Mouse (Mus musculus) liver, adult 2 months (tissue): ENCODE data around the gene Fam107a. TPM values are rescaled to one million over a fixed set of nuclear protein-coding genes. Genes with fewer than 3 reads are reported as not detected.
A peak's percentile ranks its signal among the peaks of the same experiment; 100 is the strongest.
"Not testable (repeated sequence)": the region's sequence is repeated elsewhere in the genome, so short reads cannot be mapped to it uniquely, and the experiment has no call there.

ENCODE experiments used
- DNase-seq: peaks from one replicate; pipeline ENCODE4 v3.0.0-alpha.2; 2011; ENCODE audit warnings: low read depth, low spot score; ENCODE audit errors: extremely low read depth
- H3K27ac ChIP-seq: fragments of 200-500 bp; replicated peaks from 2 replicates; pipeline ENCODE4 v1.5.1; 2012; ENCODE audit warnings: low read depth, mild to moderate bottlenecking, control low read depth, inconsistent platforms, low read length; ENCODE audit not compliant: insufficient read depth
- H3K27me3 ChIP-seq: fragments of 200-500 bp; 2 replicates; pipeline ENCODE4 v1.6.1; 2012; ENCODE audit warnings: mild to moderate bottlenecking, moderate library complexity, low read length, inconsistent platforms; ENCODE audit not compliant: control insufficient read depth, insufficient read depth
- H3K36me3 ChIP-seq: fragments of 200-500 bp; 2 replicates; pipeline ENCODE4 v1.6.1; 2012; ENCODE audit warnings: low read length, inconsistent platforms; ENCODE audit not compliant: control insufficient read depth, insufficient read depth
- H3K4me1 ChIP-seq: fragments of 200-500 bp; 2 replicates; pipeline ENCODE4 v1.6.1; 2011; ENCODE audit warnings: low read length; ENCODE audit not compliant: control insufficient read depth, insufficient read depth
- H3K4me3 ChIP-seq: fragments of 200-500 bp; 2 replicates; pipeline ENCODE4 v1.5.1; 2011; ENCODE audit warnings: low read depth, mild to moderate bottlenecking, control low read depth, low read length, moderate library complexity; ENCODE audit not compliant: insufficient read depth
- H3K79me2 ChIP-seq: fragments of 200-500 bp; 2 replicates; pipeline ENCODE4 v1.6.1; 2012; ENCODE audit warnings: inconsistent platforms, mild to moderate bottlenecking, low read length, moderate library complexity; ENCODE audit not compliant: control insufficient read depth, insufficient read depth
- H3K9ac ChIP-seq: fragments of 200-500 bp; 2 replicates; pipeline ENCODE4 v1.6.1; 2012; ENCODE audit warnings: low read depth, mild to moderate bottlenecking, control low read depth, inconsistent platforms, low read length
- CTCF ChIP-seq: fragments of 200-500 bp; IDR thresholded peaks from 2 replicates; pipeline ENCODE4 v1.5.1; 2011; ENCODE audit warnings: low read depth, low read length, control low read depth
- POLR2A ChIP-seq: fragments of 200-500 bp; IDR thresholded peaks from 2 replicates; pipeline ENCODE4 v1.6.1; 2011; ENCODE audit warnings: low read length, control low read depth; ENCODE audit not compliant: insufficient read depth; ENCODE audit errors: extremely low read depth
- WGBS: fragments of 180-500 bp; shearing (Covaris S2); methylation state at CpG from one replicate; pipeline ENCODE4 v1.1.7; 2018; 5-methylcytosine and 5-hydroxymethylcytosine counted together
- polyA plus RNA-seq: library from polyadenylated mRNA; depleted of rRNA; stranded (reverse); fragments of >200 nt; gene quantifications from 2 replicates; pipeline ENCODE4 v1.2.3, GENCODE M21; 2012
- total RNA-seq: library from RNA; depleted of rRNA; stranded (reverse); fragments of >200 nt; gene quantifications from 2 replicates; pipeline ENCODE4 v1.2.3, GENCODE M21; 2014

The Fam107a gene
- total and polyA plus RNA-seq, 2 experiments, result not detected

DNA sequence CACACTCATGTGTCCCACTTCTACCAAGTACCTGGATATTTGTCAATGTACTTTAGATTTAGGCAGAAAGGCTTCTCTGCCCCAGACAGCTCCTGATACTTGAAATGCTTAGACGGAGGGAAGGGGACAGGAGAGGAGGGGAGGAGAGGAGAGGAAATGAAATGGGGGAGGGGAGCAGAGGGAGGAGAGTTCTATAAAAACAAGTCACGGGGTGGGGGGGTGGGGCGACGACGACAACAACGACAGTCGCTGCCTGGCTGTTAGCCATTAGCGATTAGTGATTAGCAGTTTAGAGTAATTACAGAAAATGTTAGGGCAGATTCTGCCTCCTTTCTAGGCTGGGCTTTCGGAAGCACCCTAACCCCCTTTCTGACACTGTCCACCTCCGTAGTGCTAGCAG is 15.1 kb downstream of the Fam107a start:
- Histone ChIP-seq H3K27ac (peak overlapping the region; percentile 49), H3K36me3 (no peaks in the 10 kb centered on the region)

DNA sequence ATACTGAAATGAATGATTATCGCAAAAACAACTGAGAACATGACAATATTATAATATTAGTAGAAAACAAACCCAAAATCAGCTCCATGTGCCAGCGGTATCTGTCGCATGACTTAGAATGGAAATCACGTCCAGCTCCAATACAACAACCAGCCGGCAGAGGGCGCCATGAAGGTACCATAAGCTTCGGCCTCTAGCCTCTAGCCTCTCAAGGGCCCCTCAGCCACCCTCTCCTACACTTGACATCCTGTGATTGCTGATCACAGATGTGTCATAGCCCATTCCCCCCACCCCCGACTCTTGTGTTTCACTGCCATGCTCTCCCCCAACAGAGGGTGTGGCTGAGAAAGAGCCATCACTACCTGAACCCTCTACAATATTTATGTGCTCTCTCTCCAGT is 17.5 kb downstream of the Fam107a start:
- H3K4me3 ChIP-seq, result no peak overlapping the region
- H3K9ac ChIP-seq, result no peak overlapping the region
- TF ChIP-seq CTCF (peak; percentile 82), POLR2A (no peak)
- WGBS, result 25% methylated on average over 8 of the region's 8 CpGs
- H3K27me3 ChIP-seq, result no peaks in the 10 kb centered on the region
- H3K4me1 ChIP-seq, result peaks cover 23% of the 10 kb centered on the region
- no peak overlapping the region for H3K27ac ChIP-seq
- no peaks in the 10 kb centered on the region for H3K36me3 ChIP-seq
- no peaks in the 10 kb centered on the region for H3K79me2 ChIP-seq
- peak; percentile 57 for DNase-seq

More for the DNA sequence above, 15.1 kb downstream of the Fam107a start:
- WGBS, result 22% methylated on average over 10 of the region's 10 CpGs
- TF ChIP-seq CTCF (no peak), POLR2A (no peak)
- no peak overlapping the region for H3K9ac ChIP-seq
- H3K4me1 ChIP-seq, result peaks cover 30% of the 10 kb centered on the region
- no peak for DNase-seq
- H3K79me2 ChIP-seq, result no peaks in the 10 kb centered on the region
- no peaks in the 10 kb centered on the region for H3K27me3 ChIP-seq
- no peak overlapping the region for H3K4me3 ChIP-seq

DNA sequence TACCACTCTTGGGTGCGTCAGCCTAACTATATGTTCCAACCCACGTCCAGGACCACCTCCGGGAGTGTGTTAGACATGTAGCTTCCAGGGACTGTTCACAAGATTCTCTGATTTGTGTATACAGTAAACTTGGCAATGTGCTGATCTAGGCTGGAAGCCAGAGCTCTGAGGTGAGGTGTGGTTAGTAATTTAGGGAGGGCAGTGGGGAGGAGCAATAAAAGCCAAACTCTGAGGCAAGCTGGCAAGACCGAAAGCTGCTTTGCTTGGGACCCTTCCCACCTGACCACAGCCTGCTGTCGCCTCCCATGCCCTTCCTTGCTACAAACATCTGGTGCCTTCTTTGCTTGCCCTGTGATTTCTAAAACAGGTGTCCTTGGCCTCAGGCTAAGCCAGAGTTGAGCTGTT is 19.9 kb downstream of the Fam107a start:
- no peaks in the 10 kb centered on the region for H3K79me2 ChIP-seq
- H3K27ac ChIP-seq, result no peak overlapping the region
- WGBS, result 29% methylated on average over 5 of the region's 5 CpGs
- H3K27me3 ChIP-seq, result no peaks in the 10 kb centered on the region
- no peak overlapping the region for H3K4me3 ChIP-seq
- no peaks in the 10 kb centered on the region for H3K36me3 ChIP-seq
- H3K4me1 ChIP-seq, result peaks cover 10% of the 10 kb centered on the region; the same call in 1 of the 2 replicates
- no peak overlapping the region for H3K9ac ChIP-seq
- TF ChIP-seq POLR2A, result no peak
- DNase-seq, result peak; percentile 69

DNA sequence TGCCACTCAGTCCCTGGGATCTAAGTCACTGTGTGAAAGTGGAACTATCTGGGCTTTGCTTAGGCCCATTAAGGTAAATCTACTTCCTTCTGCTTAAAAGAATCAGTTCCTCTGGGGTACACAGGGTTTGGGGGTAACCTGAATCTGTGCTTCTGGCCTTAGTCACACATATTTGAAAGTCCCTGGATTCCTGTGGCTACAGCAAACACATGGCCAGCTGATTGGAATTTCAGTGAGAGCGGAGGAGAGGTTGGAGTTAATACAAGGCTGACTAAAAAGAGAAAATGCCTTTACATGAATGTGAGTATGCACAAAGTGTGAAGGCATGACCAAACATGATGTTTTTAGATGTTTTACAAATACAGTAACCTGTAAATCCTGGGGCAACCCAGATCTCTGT is 23.6 kb downstream of the Fam107a start:
- no peaks in the 10 kb centered on the region for H3K79me2 ChIP-seq
- peaks cover 6% of the 10 kb centered on the region; the same call in 1 of the 2 replicates for H3K4me1 ChIP-seq
- no peaks in the 10 kb centered on the region for H3K27me3 ChIP-seq
- no peak for DNase-seq
- no peak for TF ChIP-seq CTCF
- TF ChIP-seq POLR2A, result no peak
- no peak overlapping the region for H3K9ac ChIP-seq
- no peak overlapping the region for H3K4me3 ChIP-seq
- H3K27ac ChIP-seq, result no peak overlapping the region
- WGBS, result 88% methylated on average over 1 of the region's 1 CpGs
- H3K36me3 ChIP-seq, result no peaks in the 10 kb centered on the region

DNA sequence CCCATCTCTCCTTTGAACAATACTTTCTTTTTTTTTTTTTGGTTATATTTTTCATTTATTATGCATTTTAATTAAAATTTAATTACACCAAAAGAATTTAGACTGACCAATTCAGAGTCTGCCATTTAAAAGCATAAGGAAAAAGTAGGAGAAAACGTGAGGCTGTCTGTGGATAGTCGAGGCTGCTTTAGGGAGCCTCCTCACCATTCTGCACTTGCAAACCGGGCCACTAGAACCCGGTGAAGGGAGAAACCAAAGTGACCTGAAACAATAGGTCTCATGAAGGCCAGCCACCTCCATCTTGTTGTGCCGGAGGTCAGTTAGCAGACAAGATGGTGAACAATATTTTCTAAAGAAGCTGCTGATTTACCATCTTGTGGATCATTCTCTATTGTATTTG is 31.2 kb downstream of the Fam107a start:
- not testable (repeated sequence) for H3K27ac ChIP-seq, H3K36me3 ChIP-seq, H3K9ac ChIP-seq, DNase-seq, H3K4me1 ChIP-seq, H3K27me3 ChIP-seq, H3K79me2 ChIP-seq, H3K4me3 ChIP-seq
- 84% methylated on average over 5 of the region's 5 CpGs for WGBS

DNA sequence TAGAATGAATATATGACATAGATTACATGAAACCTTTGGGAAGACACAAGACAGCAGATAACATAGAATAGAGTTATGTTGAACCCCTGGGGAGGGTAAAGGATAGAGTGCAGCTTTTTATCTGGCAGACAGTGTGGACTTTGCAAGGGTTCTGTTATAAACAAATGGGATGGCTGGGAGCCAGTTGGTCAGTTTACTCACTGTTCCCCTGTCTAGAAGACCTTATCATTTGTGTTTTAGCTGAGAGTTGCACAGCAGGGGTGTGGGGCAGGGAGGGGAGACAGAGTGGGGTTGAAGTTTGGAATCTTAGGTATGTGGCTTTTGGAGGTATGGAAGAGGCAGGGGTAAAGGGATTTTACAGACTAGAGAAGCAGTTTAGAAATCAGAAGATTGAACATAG is 34.0 kb downstream of the Fam107a start:
- DNase-seq, result peak; percentile 85
- TF ChIP-seq CTCF (no peak), POLR2A (no peak)
- H3K79me2 ChIP-seq, result no peaks in the 10 kb centered on the region
- H3K27me3 ChIP-seq, result no peaks in the 10 kb centered on the region
- H3K9ac ChIP-seq, result no peak overlapping the region
- H3K27ac ChIP-seq, result no peak overlapping the region
- H3K4me1 ChIP-seq, result peaks cover 8% of the 10 kb centered on the region
- H3K4me3 ChIP-seq, result no peak overlapping the region
- no peaks in the 10 kb centered on the region for H3K36me3 ChIP-seq

DNA sequence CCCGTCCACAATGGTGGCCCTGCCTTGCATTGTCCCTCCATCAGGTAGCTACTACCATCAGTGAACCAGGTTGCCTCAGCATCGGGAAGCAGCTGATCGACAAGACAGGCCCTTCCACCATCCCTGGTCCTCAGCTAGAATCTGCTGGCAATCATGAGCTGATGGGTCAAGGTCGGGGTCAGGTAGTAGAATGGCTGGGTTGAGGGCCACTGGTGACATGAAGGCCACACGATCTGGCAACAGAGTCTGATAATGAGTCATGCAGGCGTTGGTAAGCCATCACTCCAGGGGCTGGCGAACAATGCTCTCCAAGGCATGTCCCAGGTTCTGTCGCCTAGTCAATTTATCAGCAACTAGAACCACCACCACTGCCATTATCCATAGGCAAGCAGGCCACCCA is 46.5 kb downstream of the Fam107a start:
- not testable (repeated sequence) for DNase-seq, H3K4me3 ChIP-seq, H3K79me2 ChIP-seq, H3K36me3 ChIP-seq, H3K9ac ChIP-seq, H3K4me1 ChIP-seq, H3K27ac ChIP-seq, H3K27me3 ChIP-seq
- 78% methylated on average over 8 of the region's 8 CpGs for WGBS
